10 mouse cellular contexts compared by ENCODE assay signal in the genomic region with DNA sequence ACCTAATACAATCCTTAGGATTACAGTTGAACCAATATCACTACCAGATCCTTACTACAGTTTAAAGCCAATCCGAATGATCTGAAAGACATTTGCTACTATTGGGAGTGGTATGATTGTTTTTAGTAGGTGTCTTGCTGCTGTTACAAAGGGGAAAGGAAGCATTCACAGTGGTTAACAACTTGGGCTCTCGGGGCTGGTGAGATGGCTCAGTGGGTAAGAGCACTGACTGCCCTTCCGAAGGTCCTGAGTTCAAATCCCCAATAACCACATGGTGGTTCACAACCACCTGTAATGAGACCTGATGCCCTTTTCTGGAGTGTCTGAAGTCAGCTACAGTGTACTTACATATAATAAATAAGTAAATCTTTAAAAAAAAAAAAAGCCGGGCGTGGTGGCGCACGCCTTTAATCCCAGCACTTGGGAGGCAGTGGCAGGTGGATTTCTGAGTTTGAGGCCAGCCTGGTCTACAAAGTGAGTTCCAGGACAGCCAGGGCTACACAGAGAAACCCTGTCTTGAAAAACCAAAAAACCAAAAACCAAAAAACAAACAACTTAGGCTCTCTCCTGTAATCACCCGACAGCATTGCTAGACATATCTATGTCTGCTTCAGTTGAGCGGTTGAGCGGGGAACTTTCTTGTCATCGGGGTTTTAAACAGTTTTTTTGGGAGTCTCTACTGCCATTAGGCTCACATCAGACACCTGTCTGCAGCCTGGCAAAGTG. TPM values are rescaled to one million over a fixed set of nuclear protein-coding genes. Genes with fewer than 3 reads are reported as not detected.
DNase-seq lines count a peak whose midpoint lies in the region; ATAC-seq and TF ChIP-seq lines count a peak whose summit lies in the region.
"Not testable (repeated sequence)": the region's sequence is repeated elsewhere in the genome, so short reads cannot be mapped to it uniquely, and the experiment has no call there.
"Had no signal": no experiment of that assay in that cellular context is flagged by ENCODE, and none has a peak within 500 bp of the region (broad histone marks: within the 10 kb centered on the region; RNA-seq: fewer than 3 reads in every experiment).

No protein-coding gene starts in this region.

- not testable (repeated sequence) for DNase-seq in heart, embryonic 10.5 days (ENCODE audit: low spot score); heart, postnatal 0 days (ENCODE audit: low spot score); hindbrain, postnatal 0 days (ENCODE audit: low spot score); liver, embryonic 13.5 days; midbrain, embryonic 10.5 days (ENCODE audit: low spot score); midbrain, postnatal 0 days (ENCODE audit: low spot score)

- not testable (repeated sequence) for ATAC-seq in forebrain, embryonic 12.5 days (ENCODE audit: low FRiP score); heart, postnatal 0 days (ENCODE audit: insufficient read depth, low read depth); hindbrain, postnatal 0 days; liver, embryonic 13.5 days (ENCODE audit: low read depth); midbrain, postnatal 0 days (ENCODE audit: low FRiP score); stomach, embryonic 16.5 days (ENCODE audit: insufficient read depth, low FRiP score)

- H3K9ac ChIP-seq in forebrain, embryonic 12.5 days; heart, postnatal 0 days (replicated peaks; ENCODE audit: low read depth, low read length); hindbrain, postnatal 0 days (replicated peaks; ENCODE audit: low read length); midbrain, postnatal 0 days (replicated peaks; ENCODE audit: low read length, poor library complexity, severe bottlenecking); stomach, embryonic 16.5 days (ENCODE audit: low read length): not testable (repeated sequence)
- peak overlapping the region; percentile 61; the same call in 1 of the 2 replicates for H3K9ac ChIP-seq in liver, embryonic 13.5 days

- H3K4me2 ChIP-seq in forebrain, embryonic 12.5 days; heart, postnatal 0 days (ENCODE audit: low read depth, low read length); hindbrain, postnatal 0 days (ENCODE audit: low read depth, low read length); midbrain, postnatal 0 days (ENCODE audit: low read depth, low read length, poor library complexity, severe bottlenecking): not testable (repeated sequence)
- peak overlapping the region; percentile 64 for H3K4me2 ChIP-seq in liver, embryonic 13.5 days
- H3K4me2 ChIP-seq in stomach, embryonic 16.5 days (ENCODE audit: low read depth, low read length), result peak overlapping the region; percentile 11; the same call in 1 of the 2 replicates

- H3K27ac ChIP-seq in forebrain, embryonic 12.5 days, result 0 out of 2 replicates have a peak overlapping the region, but pooled peaks have one; percentile 80
- peak overlapping the region; percentile 77; the same call in 1 of the 2 replicates for H3K27ac ChIP-seq in heart, embryonic 10.5 days
- peak overlapping the region; percentile 41; the same call in 1 of the 2 replicates for H3K27ac ChIP-seq in heart, postnatal 0 days (ENCODE audit: low read depth)
- peak overlapping the region; percentile 84 for H3K27ac ChIP-seq in hindbrain, postnatal 0 days
- H3K27ac ChIP-seq in liver, embryonic 13.5 days, result peak overlapping the region; percentile 88
- peak overlapping the region; percentile 67 for H3K27ac ChIP-seq in midbrain, embryonic 10.5 days (replicated peaks)
- H3K27ac ChIP-seq in midbrain, postnatal 0 days (ENCODE audit: low read depth, low read length), result peak overlapping the region; percentile 73
- peak overlapping the region; percentile 82 for H3K27ac ChIP-seq in stomach, embryonic 16.5 days (ENCODE audit: low read length)

- TF ChIP-seq CTCF in heart, postnatal 0 days (IDR thresholded peaks at IDR 0.05; ENCODE audit: low read depth); hindbrain, postnatal 0 days (IDR thresholded peaks at IDR 0.05; ENCODE audit: low read depth); midbrain, postnatal 0 days (IDR thresholded peaks at IDR 0.05): not testable (repeated sequence)

- not testable (repeated sequence) for H3K9me3 ChIP-seq in forebrain, embryonic 12.5 days; heart, embryonic 10.5 days; heart, postnatal 0 days (replicated peaks; ENCODE audit: control insufficient read depth, low read length); hindbrain, postnatal 0 days (ENCODE audit: low read length); liver, embryonic 13.5 days (replicated peaks); midbrain, embryonic 10.5 days (replicated peaks); midbrain, postnatal 0 days (ENCODE audit: low read length); stomach, embryonic 16.5 days (replicated peaks; ENCODE audit: control insufficient read depth, low read length)

- peaks cover 25% of the 10 kb centered on the region for H3K4me1 ChIP-seq in forebrain, embryonic 12.5 days
- peaks cover 35% of the 10 kb centered on the region for H3K4me1 ChIP-seq in heart, embryonic 10.5 days
- H3K4me1 ChIP-seq in heart, postnatal 0 days (ENCODE audit: control insufficient read depth, insufficient read depth), result peaks cover 17% of the 10 kb centered on the region; the same call in 1 of the 2 replicates
- H3K4me1 ChIP-seq in hindbrain, postnatal 0 days (ENCODE audit: insufficient read depth, low read length), result peaks cover 18% of the 10 kb centered on the region
- H3K4me1 ChIP-seq in liver, embryonic 13.5 days (replicated peaks), result peaks cover 45% of the 10 kb centered on the region
- H3K4me1 ChIP-seq in midbrain, embryonic 10.5 days, result peaks cover 36% of the 10 kb centered on the region
- H3K4me1 ChIP-seq in midbrain, postnatal 0 days (ENCODE audit: insufficient read depth, low read length); stomach, embryonic 16.5 days (ENCODE audit: control insufficient read depth, insufficient read depth, low read length): not testable (repeated sequence)

- H3K36me3 ChIP-seq in forebrain, embryonic 12.5 days (replicated peaks); heart, embryonic 10.5 days; hindbrain, postnatal 0 days (ENCODE audit: insufficient read depth, low read length); liver, embryonic 13.5 days; midbrain, embryonic 10.5 days; midbrain, postnatal 0 days (ENCODE audit: insufficient read depth, low read length); stomach, embryonic 16.5 days (ENCODE audit: control insufficient read depth, insufficient read depth, low read length): not testable (repeated sequence)
- peaks cover 50% of the 10 kb centered on the region for H3K36me3 ChIP-seq in heart, postnatal 0 days (replicated peaks; ENCODE audit: control insufficient read depth, insufficient read depth, low read length)

- H3K4me3 ChIP-seq in forebrain, embryonic 12.5 days (replicated peaks); heart, embryonic 10.5 days; heart, postnatal 0 days (ENCODE audit: low read depth, low read length); hindbrain, postnatal 0 days (ENCODE audit: low read length); midbrain, embryonic 10.5 days; midbrain, postnatal 0 days (ENCODE audit: low read depth, low read length); stomach, embryonic 16.5 days (replicated peaks; ENCODE audit: low read length): not testable (repeated sequence)
- peak overlapping the region; percentile 37 for H3K4me3 ChIP-seq in liver, embryonic 13.5 days (replicated peaks)

- 90% methylated on average over 11 of the region's 11 CpGs for WGBS in forebrain, embryonic 12.5 days
- WGBS in heart, embryonic 10.5 days, result 82% methylated on average over 11 of the region's 11 CpGs
- WGBS in heart, postnatal 0 days, result 85% methylated on average over 11 of the region's 11 CpGs
- whole genome bisulfite sequencing in hindbrain, postnatal 0 days, result 75% methylated on average over 11 of the region's 11 CpGs
- WGBS in liver, embryonic 13.5 days (ENCODE audit: insufficient replicate concordance), result 61% methylated on average over 11 of the region's 11 CpGs
- WGBS in midbrain, embryonic 10.5 days, result 90% methylated on average over 11 of the region's 11 CpGs
- WGBS in midbrain, postnatal 0 days, result 89% methylated on average over 11 of the region's 11 CpGs
- 87% methylated on average over 11 of the region's 11 CpGs for WGBS in stomach, embryonic 16.5 days

- not testable (repeated sequence) for H3K27me3 ChIP-seq in forebrain, embryonic 12.5 days; heart, embryonic 10.5 days (ENCODE audit: insufficient read depth, poor library complexity, severe bottlenecking); heart, postnatal 0 days (ENCODE audit: control insufficient read depth, insufficient read depth, low read length); hindbrain, postnatal 0 days (ENCODE audit: insufficient read depth, low read length); liver, embryonic 13.5 days; midbrain, embryonic 10.5 days (ENCODE audit: low read depth, poor library complexity, severe bottlenecking); midbrain, postnatal 0 days (ENCODE audit: insufficient read depth, low read length); stomach, embryonic 16.5 days (ENCODE audit: control insufficient read depth, insufficient read depth, low read length)

- not testable (repeated sequence) for TF ChIP-seq EP300 in heart, postnatal 0 days (IDR thresholded peaks at IDR 0.05; ENCODE audit: low read depth)

RNA-seq across cellular contexts. Expression of gene 1810049J17Rik, which starts 45.0 kb away (rescaled TPM):
- polyA plus RNA-seq in forebrain, embryonic 12.5 days (2016; fragmentation: Nextera tagmentation; extraction: Ambion mirVana), result 1.1 TPM in 1 of 2 replicates, not detected in the other
- polyA plus RNA-seq in heart, embryonic 10.5 days (2016; fragmentation: Nextera tagmentation; extraction: Ambion mirVana), result not detected in 2 replicates
- total RNA-seq in heart, postnatal 0 days (2014; rRNA removed; ENCODE audit: low replicate concordance), result not detected in 2 replicates
- 0.44 and 1.1 TPM in 2 replicates for polyA plus RNA-seq in heart, postnatal 0 days (2015; fragmentation: Nextera tagmentation; extraction: Ambion mirVana)
- not detected in 2 replicates for total RNA-seq in hindbrain, postnatal 0 days (2014; rRNA removed)
- 1.4 and 1.8 TPM in 2 replicates for polyA plus RNA-seq in hindbrain, postnatal 0 days (2015; fragmentation: Nextera tagmentation; extraction: Ambion mirVana)
- polyA plus RNA-seq in liver, embryonic 13.5 days (2015; fragmentation: Nextera tagmentation; extraction: Ambion mirVana), result 0.29 and 1.7 TPM in 2 replicates
- polyA plus RNA-seq in midbrain, embryonic 10.5 days (2016; fragmentation: Nextera tagmentation; extraction: Ambion mirVana), result 0.58 TPM in 1 of 2 replicates, not detected in the other
- total RNA-seq in midbrain, postnatal 0 days (2014; rRNA removed), result not detected in 2 replicates
- 0.96 and 1.9 TPM in 2 replicates for polyA plus RNA-seq in midbrain, postnatal 0 days (2015; fragmentation: Nextera tagmentation; extraction: Ambion mirVana)
- polyA plus RNA-seq in stomach, embryonic 16.5 days (2015; fragmentation: Nextera tagmentation; extraction: Ambion mirVana), result 0.75 TPM in 1 of 2 replicates, not detected in the other
- total RNA-seq: monocyte, adult 5-6 weeks had no signal
- polyA plus RNA-seq: thymus, adult 2 months had no signal

RNA-seq across cellular contexts. Expression of gene Golph3, which starts 45.5 kb away (rescaled TPM):
- polyA plus RNA-seq in forebrain, embryonic 12.5 days (2016; fragmentation: Nextera tagmentation; extraction: Ambion mirVana), result 85.3 and 88.5 TPM in 2 replicates
- 64.5 and 73.9 TPM in 2 replicates for polyA plus RNA-seq in heart, embryonic 10.5 days (2016; fragmentation: Nextera tagmentation; extraction: Ambion mirVana)
- total RNA-seq in heart, postnatal 0 days (2014; rRNA removed; ENCODE audit: low replicate concordance), result 135 and 215 TPM in 2 replicates
- polyA plus RNA-seq in heart, postnatal 0 days (2015; fragmentation: Nextera tagmentation; extraction: Ambion mirVana), result 51.1 and 55.3 TPM in 2 replicates
- 132 and 134 TPM in 2 replicates for total RNA-seq in hindbrain, postnatal 0 days (2014; rRNA removed)
- 59.5 and 63.6 TPM in 2 replicates for polyA plus RNA-seq in hindbrain, postnatal 0 days (2015; fragmentation: Nextera tagmentation; extraction: Ambion mirVana)
- polyA plus RNA-seq in liver, embryonic 13.5 days (2015; fragmentation: Nextera tagmentation; extraction: Ambion mirVana), result 51.6 and 66.2 TPM in 2 replicates
- polyA plus RNA-seq in midbrain, embryonic 10.5 days (2016; fragmentation: Nextera tagmentation; extraction: Ambion mirVana), result 69.0 and 73.3 TPM in 2 replicates
- 116 and 133 TPM in 2 replicates for total RNA-seq in midbrain, postnatal 0 days (2014; rRNA removed)
- 49.1 and 55.8 TPM in 2 replicates for polyA plus RNA-seq in midbrain, postnatal 0 days (2015; fragmentation: Nextera tagmentation; extraction: Ambion mirVana)
- 70.8 and 73.8 TPM in 2 replicates for polyA plus RNA-seq in stomach, embryonic 16.5 days (2015; fragmentation: Nextera tagmentation; extraction: Ambion mirVana)
